Mouse (Mus musculus) heart, embryonic 11.5 days (tissue): ENCODE data around the gene Wnt5b. TPM values are rescaled to one million over a fixed set of nuclear protein-coding genes. Genes with fewer than 3 reads are reported as not detected.

Source experiments
- ATAC-seq: fragments of 200-750 bp; cut with Nextera tagmentation; replicated peaks from 2 replicates; pipeline ENCODE4 v1.8.0; 2017; ENCODE audit warnings: moderate library complexity; ENCODE audit not compliant: insufficient number of reproducible peaks, low FRiP score, low TSS enrichment
- H3K27ac ChIP-seq: fragments of 300-500 bp; sonication (generic); 2 replicates; pipeline ENCODE4 v1.5.1; 2014; ENCODE audit warnings: mild to moderate bottlenecking, low read depth, low read length
- H3K27me3 ChIP-seq: fragments of 300-500 bp; sonication (generic); 2 replicates; pipeline ENCODE4 v1.6.1; 2014; ENCODE audit warnings: mild to moderate bottlenecking, low read length, mixed read lengths; ENCODE audit not compliant: control insufficient read depth, insufficient read depth
- H3K36me3 ChIP-seq: fragments of 300-500 bp; sonication (generic); 2 replicates; pipeline ENCODE4 v1.6.1; 2014; ENCODE audit warnings: mild to moderate bottlenecking, low read length, moderate library complexity, mixed read lengths; ENCODE audit not compliant: control insufficient read depth, insufficient read depth
- H3K4me1 ChIP-seq: fragments of 300-500 bp; sonication (generic); 2 replicates; pipeline ENCODE4 v1.6.1; 2014; ENCODE audit warnings: low read length; ENCODE audit not compliant: control insufficient read depth, insufficient read depth
- H3K4me2 ChIP-seq: fragments of 300-500 bp; sonication (generic); 2 replicates; pipeline ENCODE4 v1.6.1; 2014; ENCODE audit warnings: mild to moderate bottlenecking, moderate library complexity
- H3K4me3 ChIP-seq: fragments of 300-500 bp; sonication (generic); 2 replicates; pipeline ENCODE4 v1.5.1; 2014; ENCODE audit warnings: low read depth, low read length
- H3K9ac ChIP-seq: fragments of 300-500 bp; sonication (generic); 2 replicates; pipeline ENCODE4 v1.6.1; 2014; ENCODE audit warnings: mild to moderate bottlenecking, low read depth, low read length, moderate library complexity
- H3K9me3 ChIP-seq: fragments of 300-500 bp; sonication (generic); replicated peaks from 2 replicates; pipeline ENCODE4 v1.6.1; 2016; ENCODE audit warnings: low read length; ENCODE audit not compliant: control insufficient read depth
- WGBS: fragments of 180-500 bp; shearing (Covaris S2); extraction: QIAGEN DNeasy Blood & Tissue Kit; methylation state at CpG from one replicate; pipeline ENCODE4 v1.1.7; 2014; ENCODE audit not compliant: insufficient replicate concordance; 5-methylcytosine and 5-hydroxymethylcytosine counted together
- polyA plus RNA-seq: library from polyadenylated mRNA; unstranded; fragments of >200 nt; fragmentation: Nextera tagmentation; extraction: Ambion mirVana; gene quantifications from 2 replicates; pipeline ENCODE4 v1.2.1, GENCODE M21; 2014

Gene Wnt5b
- polyA plus RNA-seq, 1 experiment from 2014 or later, result 7.3 TPM

- Histone ChIP-seq H3K36me3 (no peaks in the 10 kb centered on the region), H3K9ac (no peak overlapping the region), H3K4me3 (no peak overlapping the region), H3K9me3 (no peaks in the 10 kb centered on the region), H3K4me2 (no peak overlapping the region), H3K27ac (no peak overlapping the region), H3K27me3 (no peaks in the 10 kb centered on the region), H3K4me1 (no peaks in the 10 kb centered on the region)
- 76% methylated on average over 7 of the region's 7 CpGs for WGBS
- no peak for ATAC-seq
Observed at GRCm38 (mm10) chr6:119514085-119514484, 30.1 kb downstream of the Wnt5b start.

- Histone ChIP-seq H3K4me1 (no peaks in the 10 kb centered on the region), H3K27me3 (no peaks in the 10 kb centered on the region), H3K4me3 (no peak overlapping the region), H3K36me3 (no peaks in the 10 kb centered on the region), H3K9me3 (no peaks in the 10 kb centered on the region), H3K9ac (no peak overlapping the region), H3K4me2 (no peak overlapping the region), H3K27ac (no peak overlapping the region)
- 76% methylated on average over 5 of the region's 5 CpGs for WGBS
- ATAC-seq, result no peak
Observed at GRCm38 (mm10) chr6:119513452-119513851, 30.7 kb downstream of the Wnt5b start.

DNA sequence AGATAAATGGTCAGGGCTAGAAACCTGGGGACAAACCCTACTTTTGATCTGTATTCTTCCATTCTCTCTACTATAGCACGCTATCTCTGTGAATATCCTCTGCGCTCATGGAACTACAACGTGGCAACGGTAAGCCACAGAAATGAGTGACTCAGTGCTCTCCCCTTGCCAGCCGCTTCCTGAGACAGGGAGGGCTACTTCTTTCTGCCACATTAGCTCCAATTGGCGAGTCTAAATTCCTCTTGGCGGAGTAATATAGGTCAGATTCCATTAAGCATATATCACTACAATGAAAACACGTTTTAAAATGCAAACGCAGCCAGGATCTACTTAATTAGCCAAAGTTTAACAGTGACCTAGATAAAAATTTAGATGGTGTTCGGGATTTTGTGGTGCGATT, 31.4 kb downstream of the Wnt5b start:
- Histone ChIP-seq H3K27me3 (no peaks in the 10 kb centered on the region), H3K9me3 (no peaks in the 10 kb centered on the region), H3K27ac (no peak overlapping the region), H3K4me1 (no peaks in the 10 kb centered on the region), H3K9ac (no peak overlapping the region), H3K4me2 (no peak overlapping the region), H3K4me3 (no peak overlapping the region), H3K36me3 (no peaks in the 10 kb centered on the region)
- WGBS, result 83% methylated on average over 11 of the region's 11 CpGs
- ATAC-seq, result no peak

DNA sequence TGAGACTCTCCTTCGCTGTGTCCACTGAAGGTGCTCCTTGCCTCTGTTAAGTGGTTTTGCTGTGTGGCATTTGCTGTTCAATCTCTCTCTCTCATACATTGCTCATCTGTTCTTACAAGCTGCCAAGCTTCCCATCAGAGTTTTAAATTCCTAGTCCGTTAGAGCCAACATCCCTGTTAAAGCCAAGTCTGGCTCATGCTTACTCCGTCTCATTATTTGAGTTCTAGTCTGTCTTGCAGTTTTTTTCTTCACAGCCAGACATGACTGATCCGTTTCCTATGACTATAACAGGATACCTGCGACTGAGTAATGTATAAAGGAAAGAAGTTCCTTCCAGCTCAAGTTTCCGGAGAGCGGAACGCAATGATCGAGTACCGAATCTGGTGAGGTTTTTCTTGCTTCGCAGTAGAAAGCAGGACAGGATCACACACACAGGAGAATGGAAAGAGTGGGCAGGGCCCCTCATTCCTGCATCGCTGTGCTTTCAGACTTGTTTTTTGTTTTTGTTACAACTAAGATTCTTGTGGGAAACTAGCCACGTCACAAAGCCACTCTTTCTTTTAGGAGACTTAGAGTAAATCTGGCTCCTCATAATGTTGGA, 34.6 kb downstream of the Wnt5b start:
- Histone ChIP-seq H3K4me2 (no peak overlapping the region), H3K27ac (no peak overlapping the region), H3K9ac (no peak overlapping the region), H3K4me3 (no peak overlapping the region), H3K4me1 (no peaks in the 10 kb centered on the region), H3K27me3 (no peaks in the 10 kb centered on the region), H3K36me3 (no peaks in the 10 kb centered on the region), H3K9me3 (no peaks in the 10 kb centered on the region)
- 87% methylated on average over 13 of the region's 13 CpGs for WGBS
- ATAC-seq, result no peak

- 65% methylated on average over 10 of the region's 10 CpGs for WGBS
- Histone ChIP-seq H3K4me2 (no peak overlapping the region), H3K36me3 (no peaks in the 10 kb centered on the region), H3K9ac (no peak overlapping the region), H3K4me3 (no peak overlapping the region), H3K27ac (peak overlapping the region; percentile 63; the same call in 1 of the 2 replicates), H3K27me3 (no peaks in the 10 kb centered on the region), H3K9me3 (no peaks in the 10 kb centered on the region), H3K4me1 (no peaks in the 10 kb centered on the region)
- no peak for ATAC-seq
Observed at GRCm38 (mm10) chr6:119508634-119509375, 35.3 kb downstream of the Wnt5b start.

- Histone ChIP-seq H3K4me2 (no peak overlapping the region), H3K9me3 (no peaks in the 10 kb centered on the region), H3K4me1 (no peaks in the 10 kb centered on the region), H3K4me3 (no peak overlapping the region), H3K27me3 (no peaks in the 10 kb centered on the region), H3K36me3 (no peaks in the 10 kb centered on the region), H3K9ac (no peak overlapping the region), H3K27ac (peak overlapping the region; percentile 63; the same call in 1 of the 2 replicates)
- WGBS, result 90% methylated on average over 6 of the region's 6 CpGs
- ATAC-seq, result no peak
Observed at GRCm38 (mm10) chr6:119508221-119508620, 35.9 kb downstream of the Wnt5b start.

GRCm38 (mm10) chr6:119505525-119506225, 38.5 kb downstream of the Wnt5b start:
- H3K4me3 ChIP-seq, result no peak overlapping the region
- H3K27ac ChIP-seq, result no peak overlapping the region
- 62% methylated on average over 9 of the region's 9 CpGs for WGBS
- H3K27me3 ChIP-seq, result no peaks in the 10 kb centered on the region
- peaks cover 7% of the 10 kb centered on the region; the same call in 1 of the 2 replicates for H3K4me1 ChIP-seq
- H3K36me3 ChIP-seq, result no peaks in the 10 kb centered on the region
- ATAC-seq, result no peak; the same call in 1 of the 2 replicates
- H3K9ac ChIP-seq, result no peak overlapping the region
- H3K9me3 ChIP-seq, result no peaks in the 10 kb centered on the region
- no peak overlapping the region for H3K4me2 ChIP-seq

GRCm38 (mm10) chr6:119504756-119505155, 39.4 kb downstream of the Wnt5b start:
- H3K9ac ChIP-seq, result no peak overlapping the region
- 65% methylated on average over 8 of the region's 8 CpGs for WGBS
- no peak for ATAC-seq
- peaks cover 7% of the 10 kb centered on the region; the same call in 1 of the 2 replicates for H3K4me1 ChIP-seq
- no peaks in the 10 kb centered on the region for H3K36me3 ChIP-seq
- H3K4me3 ChIP-seq, result no peak overlapping the region
- no peaks in the 10 kb centered on the region for H3K9me3 ChIP-seq
- H3K27ac ChIP-seq, result no peak overlapping the region
- H3K4me2 ChIP-seq, result no peak overlapping the region
- H3K27me3 ChIP-seq, result no peaks in the 10 kb centered on the region
